Mouse (Mus musculus): ENCODE measurements around the gene Oas1c.

The Oas1c gene

DNA sequence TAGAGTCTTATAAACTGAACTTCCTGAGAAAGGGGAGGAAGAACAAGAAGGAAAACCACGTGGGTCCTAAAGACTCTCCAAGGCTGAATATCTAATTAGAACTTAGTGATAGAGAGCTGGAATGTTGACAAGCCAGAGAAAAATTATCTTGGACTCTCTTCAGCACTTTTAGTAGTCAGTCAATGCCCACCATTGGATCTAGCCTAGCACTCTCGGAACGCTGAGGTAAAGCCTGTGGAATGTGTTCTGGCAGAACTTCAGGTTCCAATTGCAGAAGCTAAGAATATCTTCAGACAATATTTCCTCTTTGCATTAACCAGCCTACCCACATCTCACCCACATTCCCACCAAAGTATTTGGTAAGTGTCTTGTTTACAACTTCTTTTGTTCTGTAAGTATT, 32.4 kb downstream of the Oas1c start:
- 29% methylated on average over 3 of the region's 3 CpGs for WGBS

DNA sequence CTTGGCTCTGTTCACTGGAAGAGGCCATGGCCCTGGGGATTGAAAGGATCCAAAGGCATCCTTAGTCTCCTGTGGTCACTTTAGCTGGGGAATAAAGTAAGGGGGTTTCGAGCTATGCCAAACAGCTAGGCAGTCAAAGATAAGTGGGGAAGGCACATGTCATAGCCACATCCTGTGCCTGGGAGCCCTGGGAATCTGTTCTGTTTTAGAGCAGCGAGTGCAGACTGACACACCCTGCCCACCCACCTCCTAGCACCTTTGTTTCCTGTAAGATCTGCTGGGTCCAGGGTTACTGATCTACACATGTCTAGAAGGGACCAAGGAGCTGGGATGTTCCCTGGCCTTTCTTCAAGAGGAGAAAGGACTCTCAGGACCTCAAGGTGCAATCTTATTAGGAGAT, 33.4 kb downstream of the Oas1c start:
- 76% methylated on average over 2 of the region's 2 CpGs for WGBS

DNA sequence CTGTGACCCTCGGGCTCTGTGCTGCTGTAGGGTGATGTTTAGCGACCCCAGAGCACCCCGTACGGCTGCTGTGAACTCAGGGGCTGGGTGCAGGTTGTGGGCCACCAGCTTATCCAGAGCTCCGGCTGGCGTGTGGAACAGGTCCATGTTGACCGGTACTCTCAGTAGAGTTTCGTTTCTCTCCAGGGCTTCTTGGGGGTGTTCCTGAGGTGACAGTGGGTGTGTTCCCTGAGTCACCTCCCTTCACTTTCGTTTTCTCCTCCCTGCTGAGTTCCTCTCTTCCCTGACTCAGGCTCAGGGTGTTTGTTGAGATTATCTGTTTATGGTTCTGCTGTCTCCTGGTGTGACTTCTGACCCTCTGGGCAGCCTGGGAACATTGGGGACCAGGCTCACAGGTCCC, 34.8 kb downstream of the Oas1c start, which contains the start of gene Oas3:
Gene Oas3 (minus strand): TSS at position 184 of the 400 bp plus-strand sequence.
- 84% methylated on average over 9 of the region's 9 CpGs for WGBS

DNA sequence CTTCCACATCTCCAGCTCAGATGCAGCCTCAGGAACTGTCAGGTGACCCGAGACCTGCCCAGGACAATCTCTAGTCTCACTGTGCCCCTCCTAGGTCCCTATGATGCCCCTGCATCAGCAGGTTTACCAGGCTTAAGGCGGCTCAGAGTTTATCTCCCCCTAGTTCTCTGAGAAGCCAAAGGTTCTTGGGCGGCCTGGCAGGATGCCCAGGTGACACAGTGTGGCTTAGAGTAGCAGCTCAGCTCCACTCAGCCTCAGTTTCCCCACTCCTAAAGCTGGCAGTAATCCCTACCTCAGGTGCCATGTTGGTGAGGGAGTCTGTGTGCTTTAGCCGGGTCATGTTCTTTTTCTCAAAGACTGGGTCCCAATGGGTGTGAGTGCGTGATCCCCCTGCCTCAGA, 35.5 kb downstream of the Oas1c start:
- 88% methylated on average over 5 of the region's 5 CpGs for WGBS

DNA sequence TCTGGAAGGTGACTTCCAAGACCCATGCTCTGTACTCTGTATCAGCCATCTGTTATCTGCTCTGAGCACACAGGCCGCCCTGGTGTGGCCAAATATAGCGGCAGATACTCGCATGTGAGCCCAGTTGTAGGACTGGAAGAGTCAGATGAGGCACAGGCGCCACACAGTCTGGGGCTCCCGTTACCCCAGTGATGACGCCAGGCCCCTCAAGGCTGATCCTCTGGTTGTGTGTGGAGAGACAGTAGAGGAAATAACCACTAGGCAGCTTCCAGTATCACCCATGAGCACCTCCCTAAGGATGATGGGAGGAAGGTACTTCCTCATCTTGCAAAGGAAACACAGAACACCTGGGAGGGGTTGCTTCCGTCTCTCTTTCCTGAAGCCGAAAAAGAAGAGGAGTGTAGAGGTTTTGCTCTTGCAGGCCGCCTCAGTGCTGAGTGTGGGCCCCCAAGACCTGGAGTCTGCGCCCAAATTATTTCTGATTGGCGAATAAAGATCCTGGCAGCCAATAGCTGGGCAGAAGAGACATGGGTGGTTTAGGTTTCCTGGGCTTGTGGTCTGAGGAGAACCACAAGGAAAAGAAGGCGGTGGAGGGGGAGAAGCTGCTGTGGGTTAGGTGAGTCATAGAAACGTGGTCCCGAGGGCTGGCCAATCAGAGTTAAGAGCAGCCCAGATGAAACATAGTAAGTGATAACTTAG, 36.9 kb downstream of the Oas1c start:
- WGBS: 79% methylated on average over 14 of the region's 14 CpGs

DNA sequence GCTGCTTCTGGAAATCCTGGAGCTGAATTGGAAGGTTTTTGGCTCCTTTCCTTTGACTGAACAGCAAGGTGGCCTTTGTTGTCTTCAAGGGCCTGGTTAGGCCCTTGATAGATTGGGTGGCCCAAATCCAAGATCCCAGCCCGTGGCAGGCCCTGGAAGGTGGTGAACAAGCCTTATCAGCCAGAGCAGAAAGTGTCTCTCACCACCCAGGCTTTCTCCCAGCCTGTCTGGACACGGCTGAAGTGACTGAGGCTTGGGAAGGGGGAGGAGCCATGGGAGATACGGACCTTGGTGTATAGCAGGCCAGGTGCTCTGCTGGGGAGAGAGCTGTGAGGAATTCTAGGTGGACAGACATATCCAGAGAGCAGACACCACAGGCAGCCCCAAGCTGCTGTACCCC, 42.9 kb downstream of the Oas1c start:
- 77% methylated on average over 3 of the region's 3 CpGs for WGBS

DNA sequence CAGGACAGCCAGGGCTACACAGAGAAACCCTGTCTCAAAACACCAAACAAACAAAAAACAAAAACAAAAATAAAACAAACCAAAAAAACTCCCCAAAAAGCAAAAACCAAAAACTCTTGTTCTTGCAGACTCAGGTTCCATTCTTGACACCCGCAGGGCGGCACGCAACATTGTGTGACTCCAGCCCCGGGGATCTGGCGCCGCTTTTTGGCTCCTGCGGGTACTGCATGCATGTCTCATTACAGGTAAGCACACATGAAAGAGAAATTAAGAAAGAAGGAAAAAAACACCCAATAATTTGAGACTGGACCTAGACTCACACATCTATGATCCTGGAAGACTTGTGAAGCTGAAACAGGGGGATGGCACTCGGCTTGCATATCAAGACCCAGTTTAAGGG, 47.3 kb downstream of the Oas1c start:
- WGBS: 79% methylated on average over 8 of the region's 8 CpGs

DNA sequence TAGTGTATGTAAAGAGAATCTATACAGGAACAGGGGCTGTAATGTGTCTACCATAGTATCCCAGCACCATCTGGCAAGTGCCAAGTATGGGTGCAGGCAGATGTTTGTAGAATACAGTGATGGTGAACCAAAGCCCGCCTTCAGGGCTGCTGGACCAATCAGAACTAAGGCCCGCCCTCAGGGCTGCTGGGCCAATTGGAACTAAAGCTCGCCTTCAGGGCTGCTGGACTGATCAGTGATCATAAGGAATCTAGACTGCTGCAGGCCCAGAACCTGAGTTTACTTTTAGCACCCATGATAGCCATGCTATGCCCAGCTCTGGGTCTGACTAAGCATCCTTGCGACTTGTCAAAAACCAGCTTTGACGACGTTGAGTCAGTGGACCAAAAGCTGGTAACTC, 50.4 kb downstream of the Oas1c start:
- WGBS: 50% methylated on average over 6 of the region's 6 CpGs

DNA sequence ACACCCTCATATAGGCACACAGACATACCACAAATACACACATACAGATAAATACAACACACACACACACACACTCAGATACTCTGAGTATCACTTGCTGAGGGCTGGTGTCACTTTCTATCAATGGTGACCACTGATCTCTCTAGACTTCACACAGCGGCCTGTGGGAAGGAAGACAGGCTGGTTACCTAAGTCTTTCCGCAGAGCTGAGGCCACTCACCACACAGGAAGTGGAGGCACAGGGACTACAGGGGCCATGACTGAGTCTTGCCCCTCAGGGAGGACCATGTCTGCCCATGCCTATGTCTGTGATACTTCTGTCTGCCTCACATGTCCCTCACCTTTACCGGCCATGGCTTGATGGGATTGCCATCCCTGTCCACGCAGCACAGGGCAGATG, 58.1 kb downstream of the Oas1c start:
- WGBS: 90% methylated on average over 4 of the region's 4 CpGs

DNA sequence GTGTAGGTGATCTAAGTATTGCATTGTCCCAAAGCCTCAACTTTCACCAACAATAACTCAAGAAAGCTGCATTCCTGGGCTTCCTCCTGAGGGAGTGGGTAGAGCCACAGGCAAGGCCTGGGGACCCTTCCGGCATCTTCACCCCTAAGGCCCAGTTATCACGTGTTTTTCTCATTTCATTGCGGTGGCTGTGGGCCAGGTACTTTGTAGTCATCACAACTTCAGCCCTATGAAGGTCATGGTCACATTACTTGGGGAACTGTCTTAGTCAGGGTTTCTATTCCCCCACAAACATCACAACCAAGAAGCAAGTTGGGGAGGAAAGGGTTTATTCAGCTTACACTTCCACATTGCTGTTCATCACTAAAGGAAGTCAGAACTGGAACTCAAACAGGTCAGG, 59.5 kb downstream of the Oas1c start:
- WGBS: 83% methylated on average over 3 of the region's 3 CpGs

DNA sequence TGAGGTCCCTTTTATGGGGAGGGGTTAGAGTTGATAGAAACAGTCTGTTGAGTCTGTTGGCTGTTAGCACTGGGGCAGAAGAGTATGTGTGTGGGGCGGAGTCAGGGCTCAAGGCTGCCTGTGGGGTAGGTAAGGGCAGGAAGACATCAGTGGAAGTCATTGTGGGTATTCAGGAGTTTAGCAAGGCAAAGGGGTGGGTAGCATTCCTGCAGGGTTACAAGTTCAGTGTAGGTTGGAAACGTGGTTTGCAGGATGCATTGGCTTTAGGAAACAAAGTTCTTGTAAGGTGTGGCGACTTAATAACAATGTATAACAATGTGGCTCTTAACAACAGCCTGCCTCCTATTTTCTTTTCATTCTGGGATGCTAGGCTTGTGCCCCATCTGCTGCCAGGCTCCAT, 61.1 kb downstream of the Oas1c start:
- 84% methylated on average over 3 of the region's 3 CpGs for WGBS
